Mouse (Mus musculus) ovary, postnatal 10 days (tissue): Measurements from ENCODE around the gene Atrnl1.

Source experiments
- DNase-seq: peaks from one replicate; pipeline ENCODE4 v3.0.0; 2022; ENCODE audit warnings: low spot score

Atrnl1 gene

GRCm38 (mm10) chr19:58076961-58077371 is 466.1 kb downstream of the Atrnl1 start:
- no peak for DNase-seq

- DNase-seq: no peak
Observed at GRCm38 (mm10) chr19:58077529-58078070, 466.8 kb downstream of the Atrnl1 start.

- DNase-seq: no peak
Observed at GRCm38 (mm10) chr19:58080168-58080567, 469.3 kb downstream of the Atrnl1 start.

- no peak for DNase-seq
Observed at GRCm38 (mm10) chr19:58082751-58083150, 471.9 kb downstream of the Atrnl1 start.

GRCm38 (mm10) chr19:58084826-58085225 is 474.0 kb downstream of the Atrnl1 start:
- DNase-seq: no peak

GRCm38 (mm10) chr19:58086734-58087133 is 475.9 kb downstream of the Atrnl1 start:
- no peak for DNase-seq

GRCm38 (mm10) chr19:58087901-58088300 is 477.1 kb downstream of the Atrnl1 start:
- no peak for DNase-seq

GRCm38 (mm10) chr19:58088433-58088832 is 477.6 kb downstream of the Atrnl1 start:
- no peak for DNase-seq

GRCm38 (mm10) chr19:58091911-58092310 is 481.1 kb downstream of the Atrnl1 start:
- DNase-seq: no peak

- DNase-seq: no peak
Observed at GRCm38 (mm10) chr19:58094781-58095543, 484.1 kb downstream of the Atrnl1 start.

GRCm38 (mm10) chr19:58095776-58096175 is 484.9 kb downstream of the Atrnl1 start:
- DNase-seq: no peak

- DNase-seq: no peak
Observed at GRCm38 (mm10) chr19:58097195-58097594, 486.4 kb downstream of the Atrnl1 start.

GRCm38 (mm10) chr19:58099539-58099938 is 488.7 kb downstream of the Atrnl1 start:
- DNase-seq: no peak

- DNase-seq: no peak
Observed at GRCm38 (mm10) chr19:58100381-58100780, 489.5 kb downstream of the Atrnl1 start.

GRCm38 (mm10) chr19:58104544-58104943 is 493.7 kb downstream of the Atrnl1 start:
- no peak for DNase-seq

- DNase-seq: no peak
Observed at GRCm38 (mm10) chr19:58107632-58108031, 496.8 kb downstream of the Atrnl1 start.

- DNase-seq: no peak
Observed at GRCm38 (mm10) chr19:58110491-58110890, 499.7 kb downstream of the Atrnl1 start.

- DNase-seq: no peak
Observed at GRCm38 (mm10) chr19:58111291-58111690, 500.5 kb downstream of the Atrnl1 start.

- DNase-seq: no peak
Observed at GRCm38 (mm10) chr19:58112151-58112550, 501.3 kb downstream of the Atrnl1 start.

GRCm38 (mm10) chr19:58113092-58113731 is 502.4 kb downstream of the Atrnl1 start:
- DNase-seq: no peak

GRCm38 (mm10) chr19:58117595-58117994 is 506.8 kb downstream of the Atrnl1 start:
- DNase-seq: no peak

- no peak for DNase-seq
Observed at GRCm38 (mm10) chr19:58118141-58118835, 507.5 kb downstream of the Atrnl1 start.

GRCm38 (mm10) chr19:58118864-58119263 is 508.0 kb downstream of the Atrnl1 start:
- DNase-seq: no peak
